Mouse (Mus musculus) CH12.LX (cell line): ENCODE measurements around the gene Plcl2. TPM values are rescaled to one million over a fixed set of nuclear protein-coding genes. Genes with fewer than 3 reads are reported as not detected.
"Not testable (repeated sequence)": the region's sequence is repeated elsewhere in the genome, so short reads cannot be mapped to it uniquely, and the experiment has no call there.

ENCODE experiments used
- DNase-seq: peaks from one replicate; pipeline ENCODE4 v3.0.0-alpha.2; 2013; ENCODE audit errors: extremely low read depth
- H3K27ac ChIP-seq: 2 replicates; pipeline ENCODE4 v1.5.1; 2012; ENCODE audit warnings: low read depth, mild to moderate bottlenecking, control low read depth, moderate library complexity; ENCODE audit not compliant: insufficient read depth
- H3K27me3 ChIP-seq: replicated peaks from 2 replicates; pipeline ENCODE3; 2012; ENCODE audit warnings: inconsistent platforms
- H3K36me3 ChIP-seq, 2 experiments: replicated peaks in 1 of 2; 2 replicates each; pipeline versions ENCODE3 to v1.6.1; 2012; ENCODE audit warnings: inconsistent platforms in 1 of 2, low read length in 1 of 2, mild to moderate bottlenecking in 1 of 2, mixed read lengths in 1 of 2, moderate library complexity in 1 of 2; ENCODE audit not compliant: control insufficient read depth in 1 of 2, insufficient read depth in 1 of 2
- H3K4me1 ChIP-seq, 2 experiments: 2 replicates each; pipeline ENCODE4 v1.6.1; 2012; ENCODE audit warnings: inconsistent platforms in 1 of 2, moderate library complexity in 1 of 2; ENCODE audit not compliant: insufficient read depth in 2 of 2, control insufficient read depth in 1 of 2
- H3K4me2 ChIP-seq: 2 replicates; pipeline ENCODE4 v1.6.1; 2012; ENCODE audit warnings: low read depth, mild to moderate bottlenecking, control low read depth; ENCODE audit not compliant: poor library complexity, insufficient read depth, severe bottlenecking
- H3K4me3 ChIP-seq, 3 experiments: fragments of 150-350 bp in 1 of 3; sonication (generic) in 1 of 3; replicated peaks in 1 of 3; 2 replicates each; pipeline versions ENCODE3 to v1.5.1; 2011 to 2012; ENCODE audit warnings: low read depth in 2 of 3, low read length in 2 of 3, mild to moderate bottlenecking in 2 of 3, moderate library complexity in 2 of 3, control low read depth in 1 of 3, improper control_type of control experiment in 1 of 3, inconsistent platforms in 1 of 3, mixed read lengths in 1 of 3; ENCODE audit not compliant: poor library complexity in 1 of 3
- H3K79me2 ChIP-seq: replicated peaks from 2 replicates; pipeline ENCODE4 v1.6.1; 2012; ENCODE audit warnings: mild to moderate bottlenecking, moderate library complexity; ENCODE audit not compliant: control insufficient read depth, poor library complexity, insufficient read depth, severe bottlenecking; ENCODE audit errors: extremely low read depth
- H3K9ac ChIP-seq: 2 replicates; pipeline ENCODE4 v1.6.1; 2012; ENCODE audit warnings: low read depth, mild to moderate bottlenecking, control low read depth, moderate library complexity; ENCODE audit not compliant: insufficient read depth
- H3K9me3 ChIP-seq: replicated peaks from 2 replicates; pipeline ENCODE3; 2012; ENCODE audit warnings: low read length, inconsistent platforms, mixed read lengths
- CHD1 ChIP-seq: IDR thresholded peaks from 2 replicates; pipeline ENCODE4 v1.6.1; 2012; ENCODE audit warnings: low read depth, low read length, improper control_type of control experiment, inconsistent platforms
- CHD2 ChIP-seq: IDR thresholded peaks from 2 replicates; pipeline ENCODE4 v1.6.1; 2011; ENCODE audit warnings: low read length, improper control_type of control experiment
- CTCF ChIP-seq, 2 experiments: IDR thresholded peaks in 1 of 2; conservative IDR thresholded peaks in 1 of 2; 2 replicates each; pipeline ENCODE4 v1.5.1; 2011 to 2012; ENCODE audit warnings: low read depth in 2 of 2, low read length in 2 of 2, improper control_type of control experiment in 1 of 2, inconsistent platforms in 1 of 2, mild to moderate bottlenecking in 1 of 2, moderate library complexity in 1 of 2
- EP300 ChIP-seq: IDR thresholded peaks from 2 replicates; pipeline ENCODE4 v1.6.1; 2011; ENCODE audit warnings: low read length, improper control_type of control experiment
- MAZ ChIP-seq: IDR thresholded peaks from 2 replicates; pipeline ENCODE4 v1.6.1; 2012; ENCODE audit warnings: low read depth, mild to moderate bottlenecking, inconsistent platforms, low read length, improper control_type of control experiment, moderate library complexity
- MYC ChIP-seq: IDR thresholded peaks from 2 replicates; pipeline ENCODE4 v1.6.1; 2011; ENCODE audit warnings: low read depth, mild to moderate bottlenecking, improper control_type of control experiment, low read length
- NRF1 ChIP-seq: IDR thresholded peaks from 2 replicates; pipeline ENCODE4 v1.6.1; 2014; ENCODE audit warnings: low read depth, mild to moderate bottlenecking, inconsistent platforms, low read length, improper control_type of control experiment, moderate library complexity
- RAD21 ChIP-seq: IDR thresholded peaks from 2 replicates; pipeline ENCODE4 v1.6.1; 2011; ENCODE audit warnings: low read depth, mild to moderate bottlenecking, low read length, improper control_type of control experiment, moderate library complexity
- RCOR1 ChIP-seq: conservative IDR thresholded peaks from 2 replicates; pipeline ENCODE4 v1.6.1; 2012; ENCODE audit warnings: low read depth, mild to moderate bottlenecking, inconsistent platforms, low read length, improper control_type of control experiment
- UBTF ChIP-seq: IDR thresholded peaks from 2 replicates; pipeline ENCODE4 v1.6.1; 2012; ENCODE audit warnings: low read depth, mild to moderate bottlenecking, inconsistent platforms, low read length, improper control_type of control experiment, moderate library complexity
- USF2 ChIP-seq: conservative IDR thresholded peaks from 2 replicates; pipeline ENCODE4 v1.6.1; 2011; ENCODE audit warnings: low read depth, low read length, improper control_type of control experiment
- ZMIZ1 ChIP-seq: IDR thresholded peaks from 2 replicates; pipeline ENCODE4 v1.6.1; 2012; ENCODE audit warnings: low read depth, mild to moderate bottlenecking, inconsistent platforms, low read length, improper control_type of control experiment
- dilution Hi-C: fragments of 300-500 bp; cut with MboI; formaldehyde crosslinking; loops from 2 replicates; pipeline ENCODE4 v1.14.3; 2020; ENCODE audit warnings: low sequenced_read_pairs; ENCODE audit not compliant: extremely low pct_unique_long_range_greater_than_20kb, extremely low pct_ligation_motif_present
- in situ Hi-C: fragments of 300-500 bp; cut with MboI; formaldehyde crosslinking; loops from 3 replicates; pipeline ENCODE4 v1.14.3; 2019; ENCODE audit warnings: low sequenced_read_pairs, low pct_ligation_motif_present, low pct_unique_long_range_greater_than_20kb, mixed read lengths
- polyA plus RNA-seq: library from polyadenylated mRNA; unstranded; fragments of >175 nt; gene quantifications from 2 replicates; pipeline ENCODE4 v1.2.1, GENCODE M21; 2012; ENCODE audit warnings: low read depth; ENCODE audit not compliant: insufficient read length
- total RNA-seq, 2 experiments: library from RNA; depleted of rRNA; stranded (reverse); fragments of 300-350 nt in 1 of 2; fragments of >200 nt in 1 of 2; gene quantifications; 2 replicates each; pipeline ENCODE4 v1.2.3; 2012 to 2014

The Plcl2 gene
- total and polyA plus RNA-seq, 3 experiments = 9.0 to 16.6 (median 12.7) TPM

GRCm38 (mm10) chr17:50688135-50688534 is 178.9 kb downstream of the Plcl2 start:
- H3K4me1 ChIP-seq = peaks cover 2 to 15% of the 10 kb centered on the region in 2 experiments; a peak in 2 of 4 replicates
- no peak for TF ChIP-seq RCOR1
- no peak for TF ChIP-seq MYC
- no peak for TF ChIP-seq CTCF (conservative IDR thresholded peaks at IDR 0.05 in 1 of 2, IDR thresholded peaks at IDR 0.05 in 1 of 2; ENCODE audit: low read depth in 2 of 2, low read length in 2 of 2)
- TF ChIP-seq ZMIZ1 = no peak
- TF ChIP-seq USF2 = no peak
- H3K4me2 ChIP-seq = no peak overlapping the region
- no peak overlapping the region for H3K9ac ChIP-seq
- in situ Hi-C loops = no loop called here
- H3K36me3 ChIP-seq = peaks cover 30 to 39% of the 10 kb centered on the region in 2 experiments
- H3K79me2 ChIP-seq = no peaks in the 10 kb centered on the region
- no peaks in the 10 kb centered on the region for H3K9me3 ChIP-seq
- dilution Hi-C loops = no loop called here
- no peak overlapping the region for H3K27ac ChIP-seq
- H3K4me3 ChIP-seq = no peak overlapping the region
- no peaks in the 10 kb centered on the region for H3K27me3 ChIP-seq
- DNase-seq = no peak

DNA sequence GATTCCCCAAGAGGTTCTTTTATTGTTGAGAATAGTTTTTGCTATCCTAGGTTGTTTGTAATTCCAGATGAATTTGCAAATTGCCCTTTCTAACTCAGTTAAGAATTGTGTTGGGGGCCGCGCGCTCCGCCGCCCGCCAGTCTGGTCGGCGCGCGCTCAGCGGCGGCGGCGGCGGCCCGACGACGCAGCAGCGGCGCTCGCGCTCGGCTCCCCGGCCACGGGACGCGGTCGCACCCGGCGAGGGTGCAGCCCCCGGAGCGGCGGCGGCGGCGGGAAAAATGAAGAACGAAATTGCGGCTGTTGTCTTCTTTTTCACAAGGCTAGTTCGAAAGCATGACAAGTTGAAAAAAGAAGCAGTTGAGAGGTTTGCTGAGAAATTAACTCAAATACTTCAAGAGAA is 189.2 kb downstream of the Plcl2 start:
- H3K9ac ChIP-seq, H3K36me3 ChIP-seq, H3K4me3 ChIP-seq, H3K27ac ChIP-seq, dilution Hi-C loops, in situ Hi-C loops, H3K27me3 ChIP-seq, H3K4me1 ChIP-seq, H3K4me2 ChIP-seq, H3K79me2 ChIP-seq, H3K9me3 ChIP-seq, DNase-seq: not testable (repeated sequence)

- no peak overlapping the region for H3K4me3 ChIP-seq
- no peak overlapping the region for H3K9ac ChIP-seq
- no peaks in the 10 kb centered on the region for H3K79me2 ChIP-seq
- H3K4me2 ChIP-seq = no peak overlapping the region
- H3K9me3 ChIP-seq = peaks cover 2% of the 10 kb centered on the region
- H3K36me3 ChIP-seq = no peaks in the 10 kb centered on the region
- H3K27me3 ChIP-seq = no peaks in the 10 kb centered on the region
- DNase-seq = no peak
- TF ChIP-seq CTCF (conservative IDR thresholded peaks at IDR 0.05 in 1 of 2, IDR thresholded peaks at IDR 0.05 in 1 of 2; ENCODE audit: low read depth in 2 of 2, low read length in 2 of 2) (no peak), CHD2 (no peak), UBTF (no peak), NRF1 (no peak), RAD21 (no peak), EP300 (no peak), CHD1 (no peak), MAZ (no peak)
- TF ChIP-seq, all 38 proteins: peak for 0
- dilution Hi-C loops = no loop called here
- H3K27ac ChIP-seq = no peak overlapping the region
- H3K4me1 ChIP-seq = peaks cover 0 to 3% of the 10 kb centered on the region in 2 experiments; a peak in 1 of 4 replicates
- in situ Hi-C loops = no loop called here
These were observed 201.5 kb downstream of the Plcl2 start for GRCm38 (mm10) chr17:50710497-50711222.
